In the genomic region with DNA sequence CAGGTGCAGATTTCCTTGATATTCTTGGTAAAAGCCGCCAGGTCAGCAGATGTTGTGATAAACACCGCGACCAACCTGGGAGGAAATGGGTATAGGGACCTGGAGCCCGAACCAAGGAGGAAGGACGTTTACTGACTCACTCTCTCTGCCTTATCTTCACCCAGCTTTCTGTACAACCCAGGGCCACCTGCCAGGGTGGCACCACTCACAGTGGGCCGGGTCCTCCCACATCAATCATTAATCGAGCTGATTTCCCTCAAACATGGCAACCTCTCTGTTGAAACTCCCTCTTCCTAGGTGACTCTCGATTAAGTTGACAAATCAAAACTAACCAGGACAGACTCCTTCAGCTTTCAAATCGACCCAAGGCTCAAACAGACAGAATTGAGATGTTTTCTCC, we compare ENCODE assay signal across 23 mouse cellular contexts. TPM values are rescaled to one million over a fixed set of nuclear protein-coding genes. Genes with fewer than 3 reads are reported as not detected.
DNase-seq lines count a peak whose midpoint lies in the region; ATAC-seq and TF ChIP-seq lines count a peak whose summit lies in the region.
"Had no signal": no experiment of that assay in that cellular context is flagged by ENCODE, and none has a peak within 500 bp of the region (broad histone marks: within the 10 kb centered on the region; RNA-seq: fewer than 3 reads in every experiment).

No protein-coding gene starts in this region.

- no peak overlapping the region for H3K27ac ChIP-seq in kidney, adult 2 months (ENCODE audit: insufficient read depth, low read depth, low read length)
- H3K27ac ChIP-seq in kidney, embryonic 16.5 days (ENCODE audit: low read length) = no peak overlapping the region
- no peak overlapping the region for H3K27ac ChIP-seq in liver, adult 2 months (replicated peaks; ENCODE audit: insufficient read depth, low read depth, low read length)
- no peak overlapping the region for H3K27ac ChIP-seq in liver, postnatal 0 days (ENCODE audit: low read depth)
- H3K27ac ChIP-seq in intestine, embryonic 15.5 days = no peak overlapping the region
- peak overlapping the region; percentile 92 for H3K27ac ChIP-seq in stomach, postnatal 0 days (replicated peaks)
- H3K27ac ChIP-seq in limb, embryonic 10.5 days = no peak overlapping the region
- H3K27ac ChIP-seq: embryonic facial prominence, embryonic 13.5 days; forebrain, embryonic 13.5 days; heart, embryonic 10.5 days; hindbrain, embryonic 12.5 days; hindbrain, postnatal 0 days had no signal

- no peak overlapping the region for H3K4me3 ChIP-seq in kidney, adult 2 months (ENCODE audit: insufficient read depth, low read depth, low read length)
- H3K4me3 ChIP-seq in kidney, embryonic 16.5 days (ENCODE audit: low read length) = no peak overlapping the region
- no peak overlapping the region for H3K4me3 ChIP-seq in liver, adult 2 months (ENCODE audit: insufficient read depth, low read depth, low read length)
- no peak overlapping the region for H3K4me3 ChIP-seq in liver, postnatal 0 days (ENCODE audit: low read depth, low read length)
- no peak overlapping the region for H3K4me3 ChIP-seq in intestine, embryonic 15.5 days (replicated peaks)
- no peak overlapping the region for H3K4me3 ChIP-seq in stomach, postnatal 0 days (ENCODE audit: low read depth, low read length)
- H3K4me3 ChIP-seq in limb, embryonic 10.5 days = no peak overlapping the region
- H3K4me3 ChIP-seq: embryonic facial prominence, embryonic 13.5 days; forebrain, embryonic 13.5 days; heart, embryonic 10.5 days; hindbrain, embryonic 12.5 days had no signal

- no peaks in the 10 kb centered on the region for H3K79me2 ChIP-seq in liver, adult 2 months (ENCODE audit: control insufficient read depth, insufficient read depth, low read length)

- H3K4me1 ChIP-seq in kidney, adult 2 months (ENCODE audit: control insufficient read depth, insufficient read depth, low read length) = peaks cover 22% of the 10 kb centered on the region
- peaks cover 10% of the 10 kb centered on the region for H3K4me1 ChIP-seq in kidney, embryonic 16.5 days (ENCODE audit: insufficient read depth, low read length)
- no peaks in the 10 kb centered on the region for H3K4me1 ChIP-seq in liver, adult 2 months (ENCODE audit: control insufficient read depth, insufficient read depth, low read length)
- H3K4me1 ChIP-seq in liver, postnatal 0 days (ENCODE audit: insufficient read depth) = peaks cover 6% of the 10 kb centered on the region; the same call in 1 of the 2 replicates
- no peaks in the 10 kb centered on the region for H3K4me1 ChIP-seq in intestine, embryonic 15.5 days (replicated peaks)
- H3K4me1 ChIP-seq in stomach, postnatal 0 days (replicated peaks; ENCODE audit: control insufficient read depth, insufficient read depth) = no peaks in the 10 kb centered on the region
- peaks cover 5% of the 10 kb centered on the region for H3K4me1 ChIP-seq in limb, embryonic 10.5 days
- H3K4me1 ChIP-seq: embryonic facial prominence, embryonic 13.5 days; heart, embryonic 10.5 days; hindbrain, embryonic 12.5 days had no signal

- no peaks in the 10 kb centered on the region for H3K27me3 ChIP-seq in kidney, adult 2 months (replicated peaks; ENCODE audit: control insufficient read depth, insufficient read depth, low read length)
- no peaks in the 10 kb centered on the region for H3K27me3 ChIP-seq in kidney, embryonic 16.5 days (ENCODE audit: insufficient read depth, low read length)
- no peaks in the 10 kb centered on the region for H3K27me3 ChIP-seq in liver, adult 2 months (ENCODE audit: control insufficient read depth, insufficient read depth, low read length)
- H3K27me3 ChIP-seq in liver, postnatal 0 days (ENCODE audit: insufficient read depth, low read length) = no peaks in the 10 kb centered on the region
- H3K27me3 ChIP-seq in intestine, embryonic 15.5 days (replicated peaks) = no peaks in the 10 kb centered on the region
- no peaks in the 10 kb centered on the region for H3K27me3 ChIP-seq in stomach, postnatal 0 days (ENCODE audit: control insufficient read depth, insufficient read depth, low read length)
- 0 out of 2 replicates have a peak, but pooled peaks cover 3% of the 10 kb centered on the region for H3K27me3 ChIP-seq in limb, embryonic 10.5 days (ENCODE audit: low read depth, poor library complexity, severe bottlenecking)
- H3K27me3 ChIP-seq: embryonic facial prominence, embryonic 13.5 days; forebrain, embryonic 13.5 days; hindbrain, embryonic 12.5 days had no signal

- no peak for ATAC-seq in kidney, embryonic 16.5 days (ENCODE audit: low FRiP score, low TSS enrichment)
- ATAC-seq in liver, postnatal 0 days = no peak
- 0 out of 2 replicates have a peak, but pooled peaks have one; percentile 35 for ATAC-seq in intestine, embryonic 15.5 days
- peak; percentile 43; the same call in 1 of the 2 replicates for ATAC-seq in stomach, postnatal 0 days (ENCODE audit: low FRiP score, low TSS enrichment)
- ATAC-seq: activated CD4-positive, CD25-positive, alpha-beta regulatory T cell, adult 4 months; forebrain, embryonic 13.5 days; hindbrain, postnatal 0 days; Patski had no signal

- WGBS in kidney, adult 2 months = 61% methylated on average over 9 of the region's 9 CpGs
- WGBS in kidney, embryonic 16.5 days = 71% methylated on average over 9 of the region's 9 CpGs
- 47% methylated on average over 9 of the region's 9 CpGs for WGBS in liver, adult 2 months
- 45% methylated on average over 9 of the region's 9 CpGs for WGBS in liver, postnatal 0 days (ENCODE audit: insufficient replicate concordance)
- WGBS in intestine, embryonic 15.5 days = 61% methylated on average over 9 of the region's 9 CpGs
- 54% methylated on average over 9 of the region's 9 CpGs for WGBS in stomach, postnatal 0 days
- WGBS in limb, embryonic 10.5 days = 84% methylated on average over 9 of the region's 9 CpGs

- H3K36me3 ChIP-seq in kidney, adult 2 months (ENCODE audit: control insufficient read depth, insufficient read depth, low read length) = no peaks in the 10 kb centered on the region
- H3K36me3 ChIP-seq in kidney, embryonic 16.5 days (ENCODE audit: insufficient read depth, low read length) = no peaks in the 10 kb centered on the region
- no peaks in the 10 kb centered on the region for H3K36me3 ChIP-seq in liver, adult 2 months (ENCODE audit: control insufficient read depth, insufficient read depth, low read length)
- H3K36me3 ChIP-seq in liver, postnatal 0 days (replicated peaks; ENCODE audit: insufficient read depth, low read length) = no peaks in the 10 kb centered on the region
- H3K36me3 ChIP-seq in intestine, embryonic 15.5 days = no peaks in the 10 kb centered on the region
- H3K36me3 ChIP-seq in stomach, postnatal 0 days (ENCODE audit: control insufficient read depth, insufficient read depth, low read length) = no peaks in the 10 kb centered on the region
- H3K36me3 ChIP-seq in limb, embryonic 10.5 days = no peaks in the 10 kb centered on the region
- H3K36me3 ChIP-seq: embryonic facial prominence, embryonic 13.5 days; heart, embryonic 10.5 days; hindbrain, embryonic 12.5 days had no signal

- no peak for TF ChIP-seq POLR2A in kidney, adult 2 months (IDR thresholded peaks at IDR 0.05; ENCODE audit: low read depth, low read length)
- TF ChIP-seq POLR2A in liver, adult 2 months (IDR thresholded peaks at IDR 0.05; ENCODE audit: extremely low read depth, insufficient read depth, low read length) = no peak

- DNase-seq in kidney, adult 2 months = peak; percentile 65
- DNase-seq in liver, adult 2 months (ENCODE audit: extremely low read depth, low read depth, low spot score) = peak; percentile 37
- DNase-seq in liver, postnatal 0 days = no peak
- DNase-seq in stomach, postnatal 0 days (ENCODE audit: low spot score) = peak; percentile 53
- DNase-seq in limb, embryonic 10.5 days (ENCODE audit: low spot score) = no peak
- DNase-seq in B cell, adult 2 months = no peak
- DNase-seq: adrenal gland, postnatal 14 days; cerebellum, adult 11-12 months; cerebellum, adult 9-10 months; cerebellum, postnatal 25 days; gastrocnemius, postnatal 36 days; heart, adult 11 months; heart, postnatal 10 days; heart, postnatal 4 days had no signal

- TF ChIP-seq EP300 in liver, postnatal 0 days (IDR thresholded peaks at IDR 0.05; ENCODE audit: low read depth) = no peak
- TF ChIP-seq EP300 in stomach, postnatal 0 days (optimal IDR thresholded peaks at IDR 0.05) = no peak

- H3K9me3 ChIP-seq in kidney, embryonic 16.5 days (ENCODE audit: low read length) = no peaks in the 10 kb centered on the region
- H3K9me3 ChIP-seq in liver, postnatal 0 days (ENCODE audit: low read length) = no peaks in the 10 kb centered on the region
- H3K9me3 ChIP-seq in intestine, embryonic 15.5 days = no peaks in the 10 kb centered on the region
- H3K9me3 ChIP-seq in stomach, postnatal 0 days (ENCODE audit: control insufficient read depth, low read length) = no peaks in the 10 kb centered on the region
- H3K9me3 ChIP-seq in limb, embryonic 10.5 days (replicated peaks) = no peaks in the 10 kb centered on the region
- H3K9me3 ChIP-seq: embryonic facial prominence, embryonic 13.5 days; forebrain, embryonic 13.5 days; heart, embryonic 10.5 days; hindbrain, embryonic 12.5 days had no signal

- H3K4me2 ChIP-seq in kidney, embryonic 16.5 days (replicated peaks; ENCODE audit: low read depth, low read length) = no peak overlapping the region
- H3K4me2 ChIP-seq in liver, postnatal 0 days (ENCODE audit: low read depth, low read length) = no peak overlapping the region
- H3K4me2 ChIP-seq in intestine, embryonic 15.5 days (replicated peaks) = no peak overlapping the region
- no peak overlapping the region for H3K4me2 ChIP-seq in stomach, postnatal 0 days (replicated peaks; ENCODE audit: low read depth)
- H3K4me2 ChIP-seq: embryonic facial prominence, embryonic 13.5 days; forebrain, embryonic 13.5 days; hindbrain, embryonic 12.5 days had no signal

- TF ChIP-seq CTCF in kidney, adult 2 months (conservative IDR thresholded peaks at IDR 0.05; ENCODE audit: insufficient read depth, insufficient read length, low read depth, low read length) = no peak
- TF ChIP-seq CTCF in liver, adult 2 months (IDR thresholded peaks at IDR 0.05; ENCODE audit: low read depth, low read length) = no peak
- TF ChIP-seq CTCF in liver, postnatal 0 days (IDR thresholded peaks at IDR 0.05; ENCODE audit: low read depth) = no peak
- TF ChIP-seq CTCF in stomach, postnatal 0 days (IDR thresholded peaks at IDR 0.05; ENCODE audit: low read depth) = no peak

- no peak overlapping the region for H3K9ac ChIP-seq in kidney, embryonic 16.5 days (replicated peaks; ENCODE audit: low read length)
- H3K9ac ChIP-seq in liver, adult 2 months (ENCODE audit: low read depth, low read length) = no peak overlapping the region
- no peak overlapping the region for H3K9ac ChIP-seq in liver, postnatal 0 days (replicated peaks)
- no peak overlapping the region for H3K9ac ChIP-seq in intestine, embryonic 15.5 days
- no peak overlapping the region for H3K9ac ChIP-seq in stomach, postnatal 0 days (ENCODE audit: low read length)
- H3K9ac ChIP-seq: embryonic facial prominence, embryonic 13.5 days; forebrain, embryonic 13.5 days; hindbrain, embryonic 12.5 days had no signal

RNA-seq across cellular contexts. Expression of gene Slc52a3, which starts 13.9 kb away (rescaled TPM):
- 17.4 and 23.6 TPM in 2 replicates for polyA plus RNA-seq in kidney, adult 2 months (2012; rRNA removed)
- 25.2 and 28.2 TPM in 2 replicates for polyA plus RNA-seq in kidney, embryonic 16.5 days (2015; fragmentation: Nextera tagmentation; extraction: Ambion mirVana)
- total RNA-seq in liver, adult 2 months (2014; rRNA removed) = 0.18 and 0.20 TPM in 2 replicates
- 0.48 and 0.62 TPM in 2 replicates for polyA plus RNA-seq in liver, adult 2 months (2012; rRNA removed)
- polyA plus RNA-seq in liver, postnatal 0 days (2015; fragmentation: Nextera tagmentation; extraction: Ambion mirVana) = 0.43 and 0.53 TPM in 2 replicates
- polyA plus RNA-seq in intestine, embryonic 15.5 days (2015; fragmentation: Nextera tagmentation; extraction: Ambion mirVana) = 3.9 and 5.4 TPM in 2 replicates
- polyA plus RNA-seq in stomach, postnatal 0 days (2015; fragmentation: Nextera tagmentation; extraction: Ambion mirVana) = 22.2 and 24.9 TPM in 2 replicates
- 0.77 and 1.3 TPM in 2 replicates for polyA plus RNA-seq in limb, embryonic 10.5 days (2016; fragmentation: Nextera tagmentation; extraction: Ambion mirVana)

RNA-seq across cellular contexts. Expression of gene Fam110a, which starts 30.2 kb away (rescaled TPM):
- polyA plus RNA-seq in kidney, adult 2 months (2012; rRNA removed) = 14.2 and 16.2 TPM in 2 replicates
- polyA plus RNA-seq in kidney, embryonic 16.5 days (2015; fragmentation: Nextera tagmentation; extraction: Ambion mirVana) = 32.1 and 34.9 TPM in 2 replicates
- total RNA-seq in liver, adult 2 months (2014; rRNA removed) = 0.83 and 1.3 TPM in 2 replicates
- polyA plus RNA-seq in liver, adult 2 months (2012; rRNA removed) = 3.3 and 5.5 TPM in 2 replicates
- polyA plus RNA-seq in liver, postnatal 0 days (2015; fragmentation: Nextera tagmentation; extraction: Ambion mirVana) = 6.3 and 7.3 TPM in 2 replicates
- polyA plus RNA-seq in intestine, embryonic 15.5 days (2015; fragmentation: Nextera tagmentation; extraction: Ambion mirVana) = 22.5 and 23.7 TPM in 2 replicates
- 29.9 and 33.7 TPM in 2 replicates for polyA plus RNA-seq in stomach, postnatal 0 days (2015; fragmentation: Nextera tagmentation; extraction: Ambion mirVana)
- 35.0 and 37.9 TPM in 2 replicates for polyA plus RNA-seq in limb, embryonic 10.5 days (2016; fragmentation: Nextera tagmentation; extraction: Ambion mirVana)

Comparison
In these comparisons a context has a peak if more than half of its experiments do, and no peak if none do; other contexts are left out.
1. DNase-seq: peak in kidney, adult 2 months (single experiment), liver, adult 2 months (single experiment) and stomach, postnatal 0 days (single experiment); none in liver, postnatal 0 days (single experiment), limb, embryonic 10.5 days (single experiment) and B cell, adult 2 months (0 of 2).
2. ATAC-seq: peak in intestine, embryonic 15.5 days (single experiment) and stomach, postnatal 0 days (single experiment); none in kidney, embryonic 16.5 days (single experiment) and liver, postnatal 0 days (single experiment).